Mouse (Mus musculus) myocyte (in vitro differentiated cells): Measurements from ENCODE around the gene Muc1.

ENCODE experiments used
- CEBPB ChIP-seq: IDR thresholded peaks from 2 replicates; pipeline ENCODE4 v1.6.1; 2011; ENCODE audit warnings: mild to moderate bottlenecking, moderate library complexity; ENCODE audit not compliant: poor library complexity, insufficient read depth, severe bottlenecking
- E2F4 ChIP-seq: IDR thresholded peaks from one replicate; pipeline ENCODE4 v1.6.1; 2011; ENCODE audit warnings: mild to moderate bottlenecking, control low read depth, moderate library complexity; ENCODE audit not compliant: insufficient read depth
- MAX ChIP-seq: IDR thresholded peaks from one replicate; pipeline ENCODE4 v1.6.1; 2011; ENCODE audit warnings: low read depth, mild to moderate bottlenecking, control low read depth
- MYOD1 ChIP-seq, 3 experiments: IDR thresholded peaks; one replicate each; pipeline ENCODE4 v1.6.1; 2011; ENCODE audit warnings: control low read depth in 2 of 3, low read depth in 2 of 3, mild to moderate bottlenecking in 2 of 3, moderate library complexity in 1 of 3; ENCODE audit not compliant: insufficient read length in 2 of 3, control insufficient read depth in 1 of 3
- MYOG ChIP-seq, 3 experiments: IDR thresholded peaks; one replicate each; pipeline ENCODE4 v1.6.1; 2011; ENCODE audit warnings: control low read depth in 2 of 3, low read depth in 2 of 3, mild to moderate bottlenecking in 2 of 3; ENCODE audit not compliant: insufficient read length in 2 of 3, control insufficient read depth in 1 of 3, insufficient read depth in 1 of 3
- POLR2A ChIP-seq: IDR thresholded peaks from one replicate; pipeline ENCODE4 v1.6.1; 2011; ENCODE audit warnings: low read depth, mild to moderate bottlenecking, control low read depth, moderate library complexity; ENCODE audit not compliant: insufficient read length
- POLR2AphosphoS2 ChIP-seq: IDR thresholded peaks from one replicate; pipeline ENCODE4 v1.6.1; 2011; ENCODE audit warnings: low read depth, control low read depth; ENCODE audit not compliant: insufficient read length
- REST ChIP-seq: IDR thresholded peaks from one replicate; pipeline ENCODE4 v1.6.1; 2011; ENCODE audit warnings: mild to moderate bottlenecking, control low read depth, moderate library complexity; ENCODE audit not compliant: insufficient read depth, insufficient read length
- TCF12 ChIP-seq: IDR thresholded peaks from one replicate; pipeline ENCODE4 v1.6.1; 2011; ENCODE audit warnings: mild to moderate bottlenecking, control low read depth; ENCODE audit not compliant: poor library complexity, insufficient read depth, severe bottlenecking
- USF1 ChIP-seq: IDR thresholded peaks from one replicate; pipeline ENCODE4 v1.6.1; 2011; ENCODE audit warnings: low read depth, mild to moderate bottlenecking, control low read depth, moderate library complexity

DNA sequence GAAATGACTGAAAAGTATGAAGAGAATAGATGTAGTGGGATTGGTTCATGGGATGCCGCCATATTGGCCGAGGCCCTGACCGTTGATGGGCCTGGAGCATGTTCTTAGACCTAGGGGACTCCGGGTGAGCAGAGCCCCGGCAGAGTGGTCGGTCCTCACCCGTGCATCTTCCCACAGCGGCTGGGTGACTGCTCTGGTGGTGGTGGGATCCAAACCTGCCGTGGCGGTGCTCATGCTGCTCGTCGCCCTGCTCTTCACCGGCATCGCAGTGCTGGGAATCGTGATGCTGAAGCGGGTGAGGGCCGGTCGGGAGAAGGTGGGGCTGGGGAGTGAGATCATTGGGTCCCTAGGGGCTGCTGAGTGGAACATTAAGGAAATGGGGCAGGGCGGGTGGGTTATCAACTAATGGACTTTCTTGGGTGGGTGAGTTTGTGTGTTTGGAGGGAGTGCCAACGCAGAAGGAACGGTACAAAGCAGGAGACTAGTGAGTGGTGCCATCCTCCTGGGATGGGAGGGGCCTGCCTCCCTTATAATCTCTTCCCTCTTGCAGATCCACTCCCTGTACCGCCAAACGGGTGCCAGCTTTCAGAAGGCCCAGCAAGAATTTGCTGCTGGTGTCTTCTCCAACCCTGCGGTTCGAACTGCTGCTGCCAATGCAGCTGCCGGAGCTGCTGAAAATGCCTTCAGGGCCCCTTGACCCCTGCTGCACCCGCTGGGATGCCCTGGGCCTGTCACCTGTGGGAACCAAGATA lies 46.9 kb upstream of the Muc1 start:
- no peak for TF ChIP-seq MAX
- no peak for TF ChIP-seq MYOD1 (IDR thresholded peaks at IDR 0.05; ENCODE audit: control insufficient read depth in 1 of 3, insufficient read length in 2 of 3, low read depth in 2 of 3)
- TF ChIP-seq USF1 = no peak
- no peak for TF ChIP-seq POLR2A
- no peak for TF ChIP-seq E2F4
- no peak for TF ChIP-seq TCF12
- TF ChIP-seq POLR2AphosphoS2 = no peak
- no peak for TF ChIP-seq REST
- no peak for TF ChIP-seq CEBPB
- no peak for TF ChIP-seq MYOG (IDR thresholded peaks at IDR 0.05; ENCODE audit: control insufficient read depth in 1 of 3, insufficient read depth in 1 of 3, insufficient read length in 2 of 3, low read depth in 2 of 3)
